Mouse (Mus musculus) small intestine, adult 2 months (tissue): ENCODE results near the gene Rnf19b. TPM values are rescaled to one million over a fixed set of nuclear protein-coding genes. Genes with fewer than 3 reads are reported as not detected.

Source experiments
- H3K27ac ChIP-seq: fragments of 200-500 bp; 2 replicates; pipeline ENCODE4 v1.5.1; 2012; ENCODE audit warnings: low read depth, low read length, control low read depth, inconsistent platforms; ENCODE audit not compliant: insufficient read depth
- H3K27me3 ChIP-seq: fragments of 200-500 bp; 2 replicates; pipeline ENCODE4 v1.6.1; 2012; ENCODE audit warnings: mild to moderate bottlenecking, moderate library complexity, low read length, inconsistent platforms; ENCODE audit not compliant: control insufficient read depth, insufficient read depth
- H3K36me3 ChIP-seq: fragments of 200-500 bp; 2 replicates; pipeline ENCODE4 v1.6.1; 2012; ENCODE audit warnings: mild to moderate bottlenecking, low read length, control low read depth, inconsistent platforms; ENCODE audit not compliant: control insufficient read depth, insufficient read depth
- H3K4me1 ChIP-seq: fragments of 200-500 bp; 2 replicates; pipeline ENCODE4 v1.6.1; 2012; ENCODE audit warnings: low read length, inconsistent platforms, mixed read lengths; ENCODE audit not compliant: control insufficient read depth, insufficient read depth, insufficient read length
- H3K4me3 ChIP-seq: fragments of 200-500 bp; 2 replicates; pipeline ENCODE4 v1.5.1; 2012; ENCODE audit warnings: low read depth, mild to moderate bottlenecking, control low read depth, inconsistent platforms, low read length, moderate library complexity
- CTCF ChIP-seq: fragments of 200-500 bp; IDR thresholded peaks from 2 replicates; pipeline ENCODE4 v1.5.1; 2012; ENCODE audit warnings: low read depth, mild to moderate bottlenecking, control low read depth, inconsistent platforms, low read length, moderate library complexity, mixed read lengths; ENCODE audit not compliant: insufficient replicate concordance, insufficient read length; ENCODE audit errors: extremely low read depth
- POLR2A ChIP-seq: fragments of 200-500 bp; IDR thresholded peaks from 2 replicates; pipeline ENCODE4 v1.6.1; 2012; ENCODE audit warnings: low read depth, mild to moderate bottlenecking, control low read depth, inconsistent platforms, low read length, moderate library complexity
- WGBS: fragments of 180-500 bp; shearing (Covaris S2); methylation state at CpG from one replicate; pipeline ENCODE4 v1.1.7; 2018; 5-methylcytosine and 5-hydroxymethylcytosine counted together
- polyA plus RNA-seq: library from polyadenylated mRNA; depleted of rRNA; stranded (reverse); fragments of >200 nt; gene quantifications from 2 replicates; pipeline ENCODE4 v1.2.3, GENCODE M21; 2012

Gene Rnf19b
- polyA plus RNA-seq, 1 experiment, result 218 TPM

DNA sequence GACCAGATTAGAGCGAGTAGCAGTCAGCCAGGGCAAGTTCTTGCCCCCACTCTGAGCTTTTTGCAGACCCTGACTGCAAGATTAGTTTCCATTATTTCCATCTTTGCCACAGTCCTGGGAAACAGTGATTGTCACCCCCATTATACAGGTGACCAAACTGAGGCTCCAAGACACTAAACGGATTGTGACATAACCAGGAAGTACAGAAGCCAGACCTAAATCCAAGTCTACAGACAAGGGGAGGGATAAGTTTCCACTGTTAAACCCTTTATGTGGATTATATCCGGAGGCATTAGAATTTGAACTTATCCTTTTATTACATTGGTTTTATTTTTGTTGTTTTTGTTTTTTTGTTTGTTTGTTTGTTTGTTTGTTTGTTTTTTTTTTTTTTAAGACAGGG, 23.8 kb upstream of the Rnf19b start:
- TF ChIP-seq POLR2A, result no peak
- no peak overlapping the region for H3K4me3 ChIP-seq
- H3K4me1 ChIP-seq, result peaks cover 23% of the 10 kb centered on the region; the same call in 1 of the 2 replicates
- 89% methylated on average over 3 of the region's 3 CpGs for WGBS
- H3K27me3 ChIP-seq, result no peaks in the 10 kb centered on the region
- peak overlapping the region; percentile 90 for H3K27ac ChIP-seq
- no peaks in the 10 kb centered on the region for H3K36me3 ChIP-seq

DNA sequence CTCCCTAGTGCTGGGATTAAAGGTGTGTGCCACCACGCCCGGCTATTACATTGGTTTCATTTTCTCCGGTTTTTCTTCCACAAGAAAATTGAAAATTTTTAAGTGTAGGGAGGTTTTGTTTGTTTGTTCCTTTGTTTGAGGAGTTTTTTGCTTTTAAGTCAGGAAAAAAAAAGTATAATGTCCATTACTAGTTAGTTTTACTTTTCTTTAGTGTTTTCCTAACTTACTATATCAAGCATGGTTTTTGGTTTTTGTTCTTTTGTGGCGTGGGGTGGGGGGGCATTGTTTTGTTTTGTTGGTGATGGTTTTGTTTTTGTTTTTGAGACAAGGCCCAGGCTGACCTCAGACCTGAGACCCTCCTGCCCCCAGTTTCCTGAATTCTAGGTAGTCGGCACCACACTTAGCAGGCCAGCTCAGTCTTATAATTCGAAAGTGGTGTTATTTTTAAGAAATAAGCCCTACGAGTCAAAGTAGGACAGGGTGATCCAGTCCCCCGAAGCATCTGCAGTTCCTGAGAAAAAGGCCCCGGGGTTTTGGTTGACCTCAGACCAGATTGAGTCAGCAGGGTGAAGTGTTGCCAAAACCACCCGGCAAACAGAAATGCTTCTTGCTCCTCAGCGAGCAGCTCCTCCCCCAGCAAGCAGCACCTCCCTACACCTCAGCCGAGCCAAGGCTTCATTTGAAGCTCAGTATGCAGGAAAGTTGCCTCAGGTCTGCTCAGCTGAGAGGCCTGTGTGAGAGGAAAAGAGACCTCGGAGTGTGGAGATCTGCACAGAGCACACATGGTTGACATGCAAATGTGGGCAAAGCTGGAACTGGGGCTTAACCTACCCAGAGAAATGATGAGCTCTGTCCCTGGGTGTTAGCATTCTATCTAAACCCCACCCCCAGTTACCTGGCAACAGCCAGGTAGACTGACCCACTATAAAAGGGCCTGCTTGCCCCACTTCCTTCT, 23.1 kb upstream of the Rnf19b start:
- Histone ChIP-seq H3K36me3 (no peaks in the 10 kb centered on the region), H3K4me1 (peaks cover 23% of the 10 kb centered on the region; the same call in 1 of the 2 replicates), H3K4me3 (no peak overlapping the region), H3K27me3 (no peaks in the 10 kb centered on the region), H3K27ac (peak overlapping the region; percentile 86)
- TF ChIP-seq CTCF, result no peak
- TF ChIP-seq POLR2A, result no peak
- WGBS, result 36% methylated on average over 13 of the region's 13 CpGs

DNA sequence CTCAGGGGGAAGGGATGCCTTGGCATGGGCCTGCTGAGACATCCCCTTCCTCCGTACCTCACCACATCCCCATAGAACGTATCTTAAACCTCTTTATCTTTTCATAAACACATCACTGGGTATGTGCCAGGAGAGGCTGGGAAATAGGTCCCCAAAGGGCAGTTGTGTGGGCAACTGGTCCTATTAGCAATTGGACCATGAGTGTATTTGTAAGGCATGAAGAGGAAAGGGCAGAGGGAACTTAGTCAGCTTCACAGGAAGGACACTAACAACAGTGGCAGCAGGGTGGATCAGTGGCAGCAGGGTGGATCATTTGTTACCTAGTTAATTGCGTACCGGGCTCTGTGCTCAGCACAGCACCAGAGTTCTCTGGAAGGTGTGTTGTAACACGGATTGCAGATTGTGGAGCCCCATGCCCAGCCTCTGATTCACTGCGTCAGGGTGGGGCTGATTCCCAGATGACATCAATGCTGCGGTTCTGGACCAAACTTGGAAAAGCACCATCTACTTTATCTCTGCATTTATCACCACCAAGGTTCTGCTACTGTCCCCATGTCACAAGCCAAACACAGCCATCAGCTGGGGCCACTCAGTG, 22.1 kb upstream of the Rnf19b start:
- Histone ChIP-seq H3K4me1 (peaks cover 23% of the 10 kb centered on the region; the same call in 1 of the 2 replicates), H3K36me3 (no peaks in the 10 kb centered on the region), H3K27me3 (no peaks in the 10 kb centered on the region), H3K4me3 (no peak overlapping the region), H3K27ac (peak overlapping the region; percentile 86)
- WGBS, result 67% methylated on average over 7 of the region's 7 CpGs
- TF ChIP-seq CTCF (no peak), POLR2A (no peak)

DNA sequence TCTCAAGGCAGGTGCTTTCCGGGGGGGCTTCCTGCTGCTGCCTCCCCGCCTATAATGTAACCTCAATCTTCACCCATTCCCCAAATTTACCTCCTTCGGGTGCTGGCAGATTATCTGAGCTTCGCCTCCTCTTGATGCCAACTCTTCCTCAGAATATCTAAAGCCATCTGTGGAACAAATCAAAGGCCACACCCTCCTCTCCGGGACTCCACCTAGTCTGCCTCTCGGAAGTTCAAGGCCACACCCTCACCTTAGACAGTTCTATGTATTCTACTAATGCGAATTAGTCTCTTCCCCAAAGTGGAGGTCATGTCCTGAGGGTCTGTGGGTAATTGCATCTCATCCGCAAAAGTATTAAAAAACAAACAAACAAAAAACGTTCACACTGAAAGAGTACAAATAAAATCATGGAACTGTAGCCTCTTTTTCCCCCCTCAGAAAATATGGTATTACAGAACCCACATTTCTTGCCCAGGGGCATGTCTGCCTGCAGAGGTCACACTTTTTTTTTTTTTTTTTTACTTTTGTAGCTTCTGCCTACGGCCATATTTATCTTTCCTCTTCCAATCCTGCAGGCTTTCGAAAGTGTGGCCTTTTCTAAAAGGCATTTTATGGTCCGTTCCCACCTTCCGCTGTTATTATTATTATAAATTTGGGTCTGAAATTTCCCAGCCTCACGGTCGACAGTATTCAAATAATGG, 10.2 kb upstream of the Rnf19b start:
- Histone ChIP-seq H3K27me3 (peaks cover 29% of the 10 kb centered on the region), H3K4me1 (peaks cover 7% of the 10 kb centered on the region), H3K4me3 (no peak overlapping the region), H3K36me3 (no peaks in the 10 kb centered on the region), H3K27ac (no peak overlapping the region)
- WGBS, result 15% methylated on average over 15 of the region's 15 CpGs
- TF ChIP-seq POLR2A (no peak), CTCF (no peak)

DNA sequence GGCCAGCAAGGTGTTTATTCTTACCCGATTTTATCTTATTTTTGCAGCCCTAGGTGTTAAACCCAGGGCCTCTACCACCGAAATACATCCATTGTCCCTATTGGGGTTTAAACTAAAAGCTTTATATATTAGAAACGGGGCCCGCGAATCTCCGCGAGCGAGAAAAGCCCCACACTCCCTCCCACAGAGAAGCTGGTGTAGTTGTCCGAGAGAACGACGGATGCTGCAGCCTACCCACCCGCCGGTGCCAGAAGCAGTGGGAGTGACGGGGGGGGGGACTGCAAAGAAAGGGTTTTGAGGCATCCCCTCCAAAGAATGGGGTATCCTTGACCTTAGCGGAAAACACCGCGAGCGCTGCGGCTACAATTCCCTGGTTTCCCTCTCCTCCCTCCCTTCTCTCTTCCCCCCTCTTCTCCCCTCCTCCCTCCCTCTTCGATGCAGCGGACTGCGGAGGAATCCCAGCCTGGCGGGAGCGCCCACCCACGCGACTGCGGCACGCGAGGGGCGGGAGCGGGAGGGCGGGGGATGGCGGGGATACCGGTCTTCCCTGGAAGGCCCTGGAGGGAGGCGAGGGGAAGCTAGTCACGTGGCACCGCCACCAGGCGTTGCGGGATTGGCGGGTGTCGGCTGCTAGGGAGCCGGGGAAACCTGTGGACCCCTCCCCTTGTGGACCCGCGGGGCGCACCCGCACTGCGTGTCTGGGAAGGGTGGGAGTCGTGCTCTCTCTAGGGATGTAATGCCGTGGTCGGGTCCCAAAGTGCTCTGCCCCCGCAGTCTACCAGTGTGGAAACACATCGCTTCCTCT, 9.4 kb upstream of the Rnf19b start:
- Histone ChIP-seq H3K4me3 (peak overlapping the region; percentile 62), H3K27ac (no peak overlapping the region), H3K27me3 (peaks cover 29% of the 10 kb centered on the region), H3K36me3 (no peaks in the 10 kb centered on the region), H3K4me1 (peaks cover 7% of the 10 kb centered on the region)
- under 1% methylated on average over 52 of the region's 52 CpGs for WGBS
- no peak for TF ChIP-seq CTCF
- 0 out of 2 replicates have a peak, but pooled peaks have one; percentile 13 for TF ChIP-seq POLR2A

DNA sequence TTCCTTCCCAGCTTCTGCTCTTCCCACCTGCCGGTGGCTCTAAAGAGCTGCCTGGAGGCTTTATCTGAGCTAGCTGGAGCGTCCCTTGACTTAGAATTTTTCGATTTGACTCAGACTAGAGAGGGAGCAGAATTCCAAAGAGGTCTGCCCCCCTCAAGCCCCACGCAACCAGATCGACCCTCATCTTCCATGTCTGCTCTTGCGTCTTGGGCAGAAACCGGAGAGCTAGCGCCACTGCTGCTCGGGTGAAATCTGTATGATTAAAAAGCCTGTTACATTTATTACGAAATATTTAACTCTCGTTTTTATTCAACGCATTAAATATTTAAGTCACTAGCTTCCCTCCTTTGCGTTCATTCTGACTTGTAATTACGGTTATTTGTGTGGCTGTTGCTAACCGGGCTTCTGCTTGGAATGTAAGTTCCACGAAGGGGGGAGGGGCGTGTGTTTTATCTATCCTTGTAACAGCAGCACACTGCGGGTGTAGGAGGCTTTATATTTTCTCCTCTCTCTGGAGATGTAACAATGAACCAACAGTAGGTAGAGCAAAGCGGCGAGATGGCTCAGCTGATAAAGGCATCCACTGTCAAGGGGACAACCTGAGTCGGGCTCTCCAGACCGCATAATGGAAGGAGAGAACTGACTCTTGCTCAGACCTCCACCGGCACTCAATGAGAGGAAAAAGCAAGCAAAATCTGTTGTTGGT, 8.6 kb upstream of the Rnf19b start:
- no peak for TF ChIP-seq POLR2A
- TF ChIP-seq CTCF, result peak; percentile 29; the same call in 1 of the 2 replicates
- Histone ChIP-seq H3K4me3 (peak overlapping the region; percentile 62), H3K36me3 (no peaks in the 10 kb centered on the region), H3K4me1 (peaks cover 7% of the 10 kb centered on the region), H3K27me3 (peaks cover 29% of the 10 kb centered on the region), H3K27ac (no peak overlapping the region)
- WGBS, result 4% methylated on average over 23 of the region's 23 CpGs
